Mouse (Mus musculus) heart, embryonic 12.5 days (tissue): Measurements from ENCODE around the gene Ppif. TPM values are rescaled to one million over a fixed set of nuclear protein-coding genes. Genes with fewer than 3 reads are reported as not detected.

Experiments used
- ATAC-seq: fragments of 200-750 bp; cut with Nextera tagmentation; 2 replicates; pipeline ENCODE4 v1.8.0; 2017; ENCODE audit warnings: moderate TSS enrichment, moderate library complexity; ENCODE audit not compliant: insufficient number of reproducible peaks, low FRiP score
- H3K27ac ChIP-seq: fragments of 300-500 bp; sonication (generic); 2 replicates; pipeline ENCODE4 v1.5.1; 2016; ENCODE audit warnings: mild to moderate bottlenecking, moderate library complexity; ENCODE audit not compliant: poor library complexity, severe bottlenecking
- H3K27me3 ChIP-seq: fragments of 300-500 bp; sonication (generic); replicated peaks from 2 replicates; pipeline ENCODE4 v1.6.1; 2016; ENCODE audit warnings: mild to moderate bottlenecking, moderate library complexity
- H3K36me3 ChIP-seq: fragments of 300-500 bp; sonication (generic); 2 replicates; pipeline ENCODE4 v1.6.1; 2016; ENCODE audit warnings: mild to moderate bottlenecking, moderate library complexity
- H3K4me1 ChIP-seq: fragments of 300-500 bp; sonication (generic); replicated peaks from 2 replicates; pipeline ENCODE4 v1.6.1; 2016; ENCODE audit warnings: mild to moderate bottlenecking
- H3K4me2 ChIP-seq: fragments of 300-500 bp; sonication (generic); 2 replicates; pipeline ENCODE4 v1.6.1; 2016; ENCODE audit warnings: mild to moderate bottlenecking, moderate library complexity
- H3K4me3 ChIP-seq: fragments of 300-500 bp; sonication (generic); 2 replicates; pipeline ENCODE4 v1.5.1; 2016; ENCODE audit warnings: mild to moderate bottlenecking
- H3K9ac ChIP-seq: fragments of 300-500 bp; sonication (generic); 2 replicates; pipeline ENCODE4 v1.6.1; 2016; ENCODE audit warnings: mild to moderate bottlenecking, moderate library complexity
- H3K9me3 ChIP-seq: fragments of 300-500 bp; sonication (generic); replicated peaks from 2 replicates; pipeline ENCODE4 v1.6.1; 2016; ENCODE audit warnings: mild to moderate bottlenecking, moderate library complexity
- WGBS: fragments of 180-500 bp; shearing (Covaris S2); methylation state at CpG from one replicate; pipeline ENCODE4 v1.1.7; 2016; 5-methylcytosine and 5-hydroxymethylcytosine counted together
- polyA plus RNA-seq: library from polyadenylated mRNA; unstranded; fragments of >200 nt; fragmentation: Nextera tagmentation; extraction: Ambion mirVana; gene quantifications from 2 replicates; pipeline ENCODE4 v1.2.1, GENCODE M21; 2016

Ppif gene
- polyA plus RNA-seq, 1 experiment from 2014 or later: 104 TPM

- Histone ChIP-seq H3K4me3 (no peak overlapping the region), H3K4me1 (peaks cover 30% of the 10 kb centered on the region), H3K27ac (no peak overlapping the region), H3K4me2 (0 out of 2 replicates have a peak overlapping the region, but pooled peaks have one; percentile 87), H3K36me3 (peaks cover 47% of the 10 kb centered on the region), H3K9ac (no peak overlapping the region), H3K9me3 (no peaks in the 10 kb centered on the region), H3K27me3 (no peaks in the 10 kb centered on the region)
- no peak for ATAC-seq
- WGBS: 70% methylated on average over 2 of the region's 2 CpGs
Measured at GRCm38 (mm10) chr14:25696356-25696755, 2.4 kb downstream of the Ppif start.

- Histone ChIP-seq H3K4me1 (no peaks in the 10 kb centered on the region), H3K9me3 (no peaks in the 10 kb centered on the region), H3K4me2 (no peak overlapping the region), H3K27me3 (no peaks in the 10 kb centered on the region), H3K36me3 (peaks cover 32% of the 10 kb centered on the region), H3K27ac (no peak overlapping the region), H3K9ac (no peak overlapping the region), H3K4me3 (no peak overlapping the region)
- no peak for ATAC-seq
Measured at GRCm38 (mm10) chr14:25701986-25702385, 8.0 kb downstream of the Ppif start.

- Histone ChIP-seq H3K4me1 (peaks cover 49% of the 10 kb centered on the region), H3K36me3 (no peaks in the 10 kb centered on the region), H3K4me3 (no peak overlapping the region), H3K27ac (peak overlapping the region; percentile 67), H3K4me2 (no peak overlapping the region), H3K9me3 (no peaks in the 10 kb centered on the region), H3K27me3 (no peaks in the 10 kb centered on the region), H3K9ac (no peak overlapping the region)
- WGBS: 42% methylated on average over 5 of the region's 5 CpGs
- no peak for ATAC-seq
Measured at GRCm38 (mm10) chr14:25707691-25708181, 13.8 kb downstream of the Ppif start.

- Histone ChIP-seq H3K27ac (peak overlapping the region; percentile 67), H3K4me3 (no peak overlapping the region), H3K27me3 (no peaks in the 10 kb centered on the region), H3K9me3 (no peaks in the 10 kb centered on the region), H3K4me1 (peaks cover 53% of the 10 kb centered on the region), H3K9ac (peak overlapping the region; percentile 21; the same call in 1 of the 2 replicates), H3K4me2 (0 out of 2 replicates have a peak overlapping the region, but pooled peaks have one; percentile 2), H3K36me3 (no peaks in the 10 kb centered on the region)
- WGBS: 46% methylated on average over 4 of the region's 4 CpGs
- no peak for ATAC-seq
Measured at GRCm38 (mm10) chr14:25708451-25708850, 14.5 kb downstream of the Ppif start.

GRCm38 (mm10) chr14:25708917-25709316 lies 15.0 kb downstream of the Ppif start:
- Histone ChIP-seq H3K4me1 (peaks cover 58% of the 10 kb centered on the region), H3K27me3 (no peaks in the 10 kb centered on the region), H3K4me3 (no peak overlapping the region), H3K36me3 (peaks cover 4% of the 10 kb centered on the region; the same call in 1 of the 2 replicates), H3K9me3 (no peaks in the 10 kb centered on the region), H3K4me2 (peak overlapping the region; percentile 2), H3K27ac (peak overlapping the region; percentile 67), H3K9ac (peak overlapping the region; percentile 21; the same call in 1 of the 2 replicates)
- WGBS: 87% methylated on average over 2 of the region's 2 CpGs
- ATAC-seq: no peak

- no peak overlapping the region for H3K9ac ChIP-seq
- H3K4me3 ChIP-seq: no peak overlapping the region
- H3K4me1 ChIP-seq: peaks cover 59% of the 10 kb centered on the region
- peak; percentile 41; the same call in 1 of the 2 replicates for ATAC-seq
- no peaks in the 10 kb centered on the region for H3K9me3 ChIP-seq
- peak overlapping the region; percentile 80 for H3K27ac ChIP-seq
- no peaks in the 10 kb centered on the region for H3K27me3 ChIP-seq
- no peak overlapping the region for H3K4me2 ChIP-seq
- H3K36me3 ChIP-seq: peaks cover 16% of the 10 kb centered on the region
- 18% methylated on average over 4 of the region's 4 CpGs for WGBS
Measured at GRCm38 (mm10) chr14:25710073-25710472, 16.1 kb downstream of the Ppif start.

- H3K4me1 ChIP-seq: peaks cover 59% of the 10 kb centered on the region
- H3K9ac ChIP-seq: no peak overlapping the region
- 35% methylated on average over 4 of the region's 4 CpGs for WGBS
- H3K4me3 ChIP-seq: no peak overlapping the region
- H3K27me3 ChIP-seq: no peaks in the 10 kb centered on the region
- H3K9me3 ChIP-seq: no peaks in the 10 kb centered on the region
- ATAC-seq: peak; percentile 9; the same call in 1 of the 2 replicates
- peaks cover 22% of the 10 kb centered on the region for H3K36me3 ChIP-seq
- H3K4me2 ChIP-seq: no peak overlapping the region
- peak overlapping the region; percentile 80 for H3K27ac ChIP-seq
Measured at GRCm38 (mm10) chr14:25710681-25711080, 16.7 kb downstream of the Ppif start.

GRCm38 (mm10) chr14:25711177-25711576 lies 17.2 kb downstream of the Ppif start:
- Histone ChIP-seq H3K4me2 (no peak overlapping the region), H3K27ac (peak overlapping the region; percentile 80)
- peak; percentile 57 for ATAC-seq

GRCm38 (mm10) chr14:25711602-25712001 lies 17.6 kb downstream of the Ppif start:
- H3K4me1 ChIP-seq: peaks cover 59% of the 10 kb centered on the region
- no peak overlapping the region for H3K4me2 ChIP-seq
- no peak overlapping the region for H3K4me3 ChIP-seq
- ATAC-seq: 0 out of 2 replicates have a peak, but pooled peaks have one; percentile 3
- no peaks in the 10 kb centered on the region for H3K27me3 ChIP-seq
- peak overlapping the region; percentile 80 for H3K27ac ChIP-seq
- peak overlapping the region; percentile 15 for H3K9ac ChIP-seq
- H3K36me3 ChIP-seq: peaks cover 31% of the 10 kb centered on the region
- WGBS: 46% methylated on average over 8 of the region's 8 CpGs
- H3K9me3 ChIP-seq: no peaks in the 10 kb centered on the region

More at GRCm38 (mm10) chr14:25711177-25711576, 17.2 kb downstream of the Ppif start:
- peak overlapping the region; percentile 15; the same call in 1 of the 2 replicates for H3K9ac ChIP-seq
- H3K27me3 ChIP-seq: no peaks in the 10 kb centered on the region
- 24% methylated on average over 7 of the region's 7 CpGs for WGBS
- no peak overlapping the region for H3K4me3 ChIP-seq
- H3K9me3 ChIP-seq: no peaks in the 10 kb centered on the region
- H3K4me1 ChIP-seq: peaks cover 59% of the 10 kb centered on the region
- H3K36me3 ChIP-seq: peaks cover 27% of the 10 kb centered on the region

- Histone ChIP-seq H3K9ac (no peak overlapping the region), H3K4me3 (no peak overlapping the region), H3K9me3 (no peaks in the 10 kb centered on the region), H3K4me1 (peaks cover 60% of the 10 kb centered on the region), H3K4me2 (no peak overlapping the region), H3K36me3 (peaks cover 38% of the 10 kb centered on the region), H3K27me3 (no peaks in the 10 kb centered on the region), H3K27ac (no peak overlapping the region)
- WGBS: 26% methylated on average over 4 of the region's 4 CpGs
- ATAC-seq: no peak
Measured at GRCm38 (mm10) chr14:25713443-25713842, 19.5 kb downstream of the Ppif start.

- H3K27ac ChIP-seq: no peak overlapping the region
- no peaks in the 10 kb centered on the region for H3K27me3 ChIP-seq
- no peak overlapping the region for H3K4me3 ChIP-seq
- peaks cover 43% of the 10 kb centered on the region for H3K4me1 ChIP-seq
- peaks cover 48% of the 10 kb centered on the region for H3K36me3 ChIP-seq
- ATAC-seq: no peak
- no peak overlapping the region for H3K9ac ChIP-seq
- 81% methylated on average over 1 of the region's 1 CpGs for WGBS
- no peak overlapping the region for H3K4me2 ChIP-seq
- no peaks in the 10 kb centered on the region for H3K9me3 ChIP-seq
Measured at GRCm38 (mm10) chr14:25716528-25716927, 22.6 kb downstream of the Ppif start.

GRCm38 (mm10) chr14:25717718-25718117 lies 23.8 kb downstream of the Ppif start:
- 72% methylated on average over 8 of the region's 8 CpGs for WGBS

More at GRCm38 (mm10) chr14:25717718-25718117, 23.8 kb downstream of the Ppif start:
- Histone ChIP-seq H3K27ac (no peak overlapping the region), H3K4me1 (peaks cover 40% of the 10 kb centered on the region), H3K27me3 (no peaks in the 10 kb centered on the region), H3K4me2 (no peak overlapping the region), H3K9me3 (no peaks in the 10 kb centered on the region), H3K9ac (no peak overlapping the region), H3K4me3 (no peak overlapping the region), H3K36me3 (peaks cover 49% of the 10 kb centered on the region)
- no peak for ATAC-seq
